Mouse (Mus musculus): ENCODE data around the gene Rasgrp2. TPM values are rescaled to one million over a fixed set of nuclear protein-coding genes. Genes with fewer than 3 reads are reported as not detected.

Rasgrp2 gene
- polyA plus RNA-seq, 1 experiment from 2014 or later: 38.4 TPM

Other genes starting within 250 kb of the Rasgrp2 start
- not detected in 2 replicates for gene Majin, start 215.0 kb upstream of the Rasgrp2 start, polyA plus RNA-seq (2015; fragmentation: Nextera tagmentation; extraction: Ambion mirVana)
- 0.34 TPM in 1 of 2 replicates, not detected in the other for gene Gpha2, start 173.0 kb upstream of the Rasgrp2 start, polyA plus RNA-seq (2015; fragmentation: Nextera tagmentation; extraction: Ambion mirVana)
- 20.7 and 21.2 TPM in 2 replicates for gene Ppp2r5b, start 163.5 kb upstream of the Rasgrp2 start, polyA plus RNA-seq (2015; fragmentation: Nextera tagmentation; extraction: Ambion mirVana)
- gene Atg2a, start 157.7 kb upstream of the Rasgrp2 start, polyA plus RNA-seq (2015; fragmentation: Nextera tagmentation; extraction: Ambion mirVana): 6.5 and 7.1 TPM in 2 replicates
- 70.0 and 72.4 TPM in 2 replicates for gene Ehd1, start 122.6 kb upstream of the Rasgrp2 start, polyA plus RNA-seq (2015; fragmentation: Nextera tagmentation; extraction: Ambion mirVana)
- gene Cdc42bpg, start 92.9 kb upstream of the Rasgrp2 start, polyA plus RNA-seq (2015; fragmentation: Nextera tagmentation; extraction: Ambion mirVana): 0.45 and 0.60 TPM in 2 replicates
- gene Men1, start 64.4 kb upstream of the Rasgrp2 start, polyA plus RNA-seq (2015; fragmentation: Nextera tagmentation; extraction: Ambion mirVana): 46.9 and 48.1 TPM in 2 replicates
- 12.5 and 13.5 TPM in 2 replicates for gene Map4k2, start 58.2 kb upstream of the Rasgrp2 start, polyA plus RNA-seq (2015; fragmentation: Nextera tagmentation; extraction: Ambion mirVana)
- 89.2 and 89.7 TPM in 2 replicates for gene Sf1, start 35.6 kb upstream of the Rasgrp2 start, polyA plus RNA-seq (2015; fragmentation: Nextera tagmentation; extraction: Ambion mirVana)
- 203 and 219 TPM in 2 replicates for gene Pygm, start 14.9 kb upstream of the Rasgrp2 start, polyA plus RNA-seq (2015; fragmentation: Nextera tagmentation; extraction: Ambion mirVana)
- 0.52 and 0.70 TPM in 2 replicates for gene Nrxn2, start 19.4 kb downstream of the Rasgrp2 start, polyA plus RNA-seq (2015; fragmentation: Nextera tagmentation; extraction: Ambion mirVana)
- gene Slc22a12, start 143.7 kb downstream of the Rasgrp2 start, polyA plus RNA-seq (2015; fragmentation: Nextera tagmentation; extraction: Ambion mirVana): not detected in 2 replicates